Mouse (Mus musculus) limb, embryonic 14.5 days (tissue): ENCODE data around the gene Gramd4. TPM values are rescaled to one million over a fixed set of nuclear protein-coding genes. Genes with fewer than 3 reads are reported as not detected.
"Not testable (repeated sequence)": the region's sequence is repeated elsewhere in the genome, so short reads cannot be mapped to it uniquely, and the experiment has no call there.

ENCODE experiments used
- ATAC-seq: fragments of 200-750 bp; cut with Nextera tagmentation; 2 replicates; pipeline ENCODE4 v1.8.0; 2017; ENCODE audit warnings: low read depth, moderate number of reproducible peaks, moderate TSS enrichment; ENCODE audit not compliant: low FRiP score
- DNase-seq: peaks from one replicate; pipeline ENCODE4 v3.0.0-alpha.2; 2015; ENCODE audit warnings: low spot score
- H3K27ac ChIP-seq: fragments of 300-500 bp; sonication (generic); replicated peaks from 2 replicates; pipeline ENCODE4 v1.5.1; 2014; ENCODE audit warnings: low read depth, mild to moderate bottlenecking, low read length, moderate library complexity, mixed read lengths
- H3K27me3 ChIP-seq: fragments of 300-500 bp; sonication (generic); 2 replicates; pipeline ENCODE4 v1.6.1; 2014; ENCODE audit warnings: low read length, mixed read lengths; ENCODE audit not compliant: control insufficient read depth, insufficient read depth
- H3K36me3 ChIP-seq: fragments of 300-500 bp; sonication (generic); 2 replicates; pipeline ENCODE4 v1.6.1; 2014; ENCODE audit warnings: mild to moderate bottlenecking, low read length, moderate library complexity, mixed read lengths; ENCODE audit not compliant: control insufficient read depth, insufficient read depth
- H3K4me1 ChIP-seq: fragments of 300-500 bp; sonication (generic); 2 replicates; pipeline ENCODE4 v1.6.1; 2014; ENCODE audit warnings: antibody characterized with exemption, low read length, mixed read lengths; ENCODE audit not compliant: control insufficient read depth, insufficient read depth
- H3K4me2 ChIP-seq: fragments of 300-500 bp; sonication (generic); replicated peaks from 2 replicates; pipeline ENCODE4 v1.6.1; 2014; ENCODE audit warnings: low read depth, mild to moderate bottlenecking, low read length, moderate library complexity; ENCODE audit not compliant: severe bottlenecking
- H3K4me3 ChIP-seq: fragments of 300-500 bp; sonication (generic); replicated peaks from 2 replicates; pipeline ENCODE4 v1.5.1; 2014; ENCODE audit warnings: low read length
- H3K9ac ChIP-seq: fragments of 300-500 bp; sonication (generic); 2 replicates; pipeline ENCODE4 v1.6.1; 2014; ENCODE audit warnings: mild to moderate bottlenecking, low read depth, low read length, moderate library complexity; ENCODE audit not compliant: severe bottlenecking
- H3K9me3 ChIP-seq: fragments of 300-500 bp; sonication (generic); 2 replicates; pipeline ENCODE4 v1.6.1; 2016; ENCODE audit warnings: low read length; ENCODE audit not compliant: control insufficient read depth
- POLR2A ChIP-seq: fragments of 200-500 bp; IDR thresholded peaks from 2 replicates; pipeline ENCODE4 v1.8.0; 2012; ENCODE audit warnings: inconsistent platforms, mild to moderate bottlenecking, moderate library complexity, borderline replicate concordance; ENCODE audit not compliant: insufficient read depth, insufficient read length; ENCODE audit errors: extremely low read depth
- WGBS: fragments of 180-500 bp; shearing (Covaris S2); extraction: QIAGEN DNeasy Blood & Tissue Kit; methylation state at CpG from one replicate; pipeline ENCODE4 v1.1.7; 2014; 5-methylcytosine and 5-hydroxymethylcytosine counted together
- polyA plus RNA-seq, 2 experiments: library from polyadenylated mRNA; depleted of rRNA in 1 of 2; stranded (reverse) in 1 of 2; unstranded in 1 of 2; fragments of >200 nt; fragmentation: Nextera tagmentation in 1 of 2; extraction: Ambion mirVana in 1 of 2; gene quantifications; 2 replicates each; pipeline versions ENCODE4 v1.2.1 to v1.2.3; 2012 to 2014

The Gramd4 gene
- polyA plus RNA-seq, 2 experiments = 12.3 to 23.5 TPM

DNA sequence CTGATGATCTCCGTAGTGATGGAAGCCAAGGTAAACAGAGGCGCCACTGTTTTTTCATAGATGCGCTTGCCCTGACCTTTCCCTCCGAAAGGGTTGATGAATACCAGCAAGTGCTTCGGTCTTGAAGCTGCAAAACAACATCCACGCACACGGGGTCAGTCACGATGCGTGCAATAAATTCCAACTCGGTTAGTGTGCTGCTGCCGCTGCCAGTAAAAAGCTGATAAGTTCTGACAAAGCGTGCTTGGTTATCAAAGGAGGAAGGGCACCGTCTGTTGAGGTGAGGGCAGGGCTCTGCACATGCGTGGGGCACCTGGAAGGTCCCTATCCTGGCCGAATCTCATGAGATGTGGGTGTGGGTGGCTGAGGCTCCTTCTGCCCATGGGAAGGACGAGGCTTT is 101.6 kb downstream of the Gramd4 start:
- no peak for TF ChIP-seq POLR2A
- DNase-seq (no peak), ATAC-seq (no peak)
- no peak overlapping the region for H3K4me2 ChIP-seq
- WGBS = 79% methylated on average over 16 of the region's 16 CpGs
- no peak overlapping the region for H3K27ac ChIP-seq
- H3K27me3 ChIP-seq = no peaks in the 10 kb centered on the region
- H3K9me3 ChIP-seq = no peaks in the 10 kb centered on the region
- H3K36me3 ChIP-seq = peaks cover 38% of the 10 kb centered on the region
- H3K4me3 ChIP-seq = no peak overlapping the region
- H3K4me1 ChIP-seq = no peaks in the 10 kb centered on the region
- H3K9ac ChIP-seq = no peak overlapping the region

DNA sequence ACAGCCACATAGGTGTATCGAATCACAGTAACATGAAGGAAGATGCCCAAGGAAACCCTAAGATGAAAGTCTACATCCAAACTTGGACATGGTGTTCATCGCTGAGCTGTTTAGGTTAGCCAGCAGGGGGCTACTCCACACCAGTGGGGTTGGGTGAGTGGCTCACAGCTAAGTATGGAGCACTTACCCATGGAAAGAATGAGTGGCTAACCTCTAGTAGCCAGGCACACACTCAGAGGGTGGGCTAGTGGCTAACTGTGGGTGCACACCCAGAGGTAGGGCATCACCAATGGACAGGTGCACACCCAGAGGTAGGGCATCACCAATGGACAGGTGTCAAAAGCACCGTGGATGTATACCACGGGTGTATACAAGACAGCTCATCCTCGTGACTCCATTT is 102.2 kb downstream of the Gramd4 start:
- Histone ChIP-seq H3K9me3 (no peaks in the 10 kb centered on the region), H3K4me2 (no peak overlapping the region), H3K4me1 (no peaks in the 10 kb centered on the region), H3K9ac (no peak overlapping the region), H3K27me3 (no peaks in the 10 kb centered on the region), H3K36me3 (peaks cover 35% of the 10 kb centered on the region), H3K27ac (no peak overlapping the region), H3K4me3 (no peak overlapping the region)
- DNase-seq (no peak), ATAC-seq (no peak)
- WGBS = 92% methylated on average over 5 of the region's 5 CpGs
- no peak for TF ChIP-seq POLR2A

- no peak overlapping the region for H3K4me3 ChIP-seq
- H3K27me3 ChIP-seq = no peaks in the 10 kb centered on the region
- peaks cover 33% of the 10 kb centered on the region for H3K36me3 ChIP-seq
- no peaks in the 10 kb centered on the region for H3K4me1 ChIP-seq
- ATAC-seq = no peak
- no peaks in the 10 kb centered on the region for H3K9me3 ChIP-seq
- H3K9ac ChIP-seq = no peak overlapping the region
- no peak for TF ChIP-seq POLR2A
- no peak overlapping the region for H3K27ac ChIP-seq
- no peak overlapping the region for H3K4me2 ChIP-seq
- DNase-seq = no peak
- 81% methylated on average over 10 of the region's 10 CpGs for WGBS
Observed at GRCm38 (mm10) chr15:86160906-86161305, 103.4 kb downstream of the Gramd4 start.

- not testable (repeated sequence) for H3K27ac ChIP-seq, DNase-seq, H3K9me3 ChIP-seq, H3K4me2 ChIP-seq, H3K4me3 ChIP-seq, H3K9ac ChIP-seq, H3K27me3 ChIP-seq, ATAC-seq, H3K4me1 ChIP-seq
- 100% methylated on average over 3 of the region's 3 CpGs for WGBS
- H3K36me3 ChIP-seq = peaks cover 30% of the 10 kb centered on the region
Observed at GRCm38 (mm10) chr15:86161800-86162199, 104.3 kb downstream of the Gramd4 start.

- Histone ChIP-seq H3K27me3 (no peaks in the 10 kb centered on the region), H3K4me3 (no peak overlapping the region), H3K9ac (no peak overlapping the region), H3K27ac (no peak overlapping the region), H3K9me3 (no peaks in the 10 kb centered on the region), H3K4me1 (0 out of 2 replicates have a peak, but pooled peaks cover 4% of the 10 kb centered on the region), H3K4me2 (no peak overlapping the region), H3K36me3 (peaks cover 25% of the 10 kb centered on the region)
- TF ChIP-seq POLR2A = no peak
- ATAC-seq (0 out of 2 replicates have a peak, but pooled peaks have one; percentile 25), DNase-seq (no peak)
- WGBS = 71% methylated on average over 21 of the region's 21 CpGs
Observed at GRCm38 (mm10) chr15:86164718-86165345, 107.3 kb downstream of the Gramd4 start.
